Mouse (Mus musculus) midbrain, embryonic 10.5 days (tissue): ENCODE measurements around the gene Rgs12. TPM values are rescaled to one million over a fixed set of nuclear protein-coding genes. Genes with fewer than 3 reads are reported as not detected.

Source experiments
- DNase-seq: peaks from one replicate; pipeline ENCODE4 v3.0.0-alpha.2; 2017; ENCODE audit warnings: low spot score
- H3K27ac ChIP-seq: fragments of 300-500 bp; sonication (generic); replicated peaks from 2 replicates; pipeline ENCODE4 v1.5.1; 2016; ENCODE audit warnings: mild to moderate bottlenecking
- H3K27me3 ChIP-seq: fragments of 300-500 bp; sonication (generic); 2 replicates; pipeline ENCODE4 v1.6.1; 2016; ENCODE audit warnings: low read depth, mild to moderate bottlenecking; ENCODE audit not compliant: poor library complexity, severe bottlenecking
- H3K36me3 ChIP-seq: fragments of 300-500 bp; sonication (generic); 2 replicates; pipeline ENCODE4 v1.6.1; 2016; ENCODE audit warnings: mild to moderate bottlenecking, moderate library complexity
- H3K4me1 ChIP-seq: fragments of 300-500 bp; sonication (generic); 2 replicates; pipeline ENCODE4 v1.6.1; 2016
- H3K4me3 ChIP-seq: fragments of 300-500 bp; sonication (generic); 2 replicates; pipeline ENCODE4 v1.5.1; 2016; ENCODE audit warnings: mild to moderate bottlenecking, moderate library complexity
- H3K9me3 ChIP-seq: fragments of 300-500 bp; sonication (generic); replicated peaks from 2 replicates; pipeline ENCODE4 v1.6.1; 2016; ENCODE audit warnings: mild to moderate bottlenecking
- WGBS: fragments of 180-500 bp; shearing (Covaris S2); methylation state at CpG from one replicate; pipeline ENCODE4 v1.1.7; 2016; 5-methylcytosine and 5-hydroxymethylcytosine counted together
- polyA plus RNA-seq: library from polyadenylated mRNA; unstranded; fragments of >200 nt; fragmentation: Nextera tagmentation; extraction: Ambion mirVana; gene quantifications from 2 replicates; pipeline ENCODE4 v1.2.1, GENCODE M21; 2016

Rgs12 gene
- polyA plus RNA-seq, 1 experiment from 2014 or later, result 62.9 TPM

DNA sequence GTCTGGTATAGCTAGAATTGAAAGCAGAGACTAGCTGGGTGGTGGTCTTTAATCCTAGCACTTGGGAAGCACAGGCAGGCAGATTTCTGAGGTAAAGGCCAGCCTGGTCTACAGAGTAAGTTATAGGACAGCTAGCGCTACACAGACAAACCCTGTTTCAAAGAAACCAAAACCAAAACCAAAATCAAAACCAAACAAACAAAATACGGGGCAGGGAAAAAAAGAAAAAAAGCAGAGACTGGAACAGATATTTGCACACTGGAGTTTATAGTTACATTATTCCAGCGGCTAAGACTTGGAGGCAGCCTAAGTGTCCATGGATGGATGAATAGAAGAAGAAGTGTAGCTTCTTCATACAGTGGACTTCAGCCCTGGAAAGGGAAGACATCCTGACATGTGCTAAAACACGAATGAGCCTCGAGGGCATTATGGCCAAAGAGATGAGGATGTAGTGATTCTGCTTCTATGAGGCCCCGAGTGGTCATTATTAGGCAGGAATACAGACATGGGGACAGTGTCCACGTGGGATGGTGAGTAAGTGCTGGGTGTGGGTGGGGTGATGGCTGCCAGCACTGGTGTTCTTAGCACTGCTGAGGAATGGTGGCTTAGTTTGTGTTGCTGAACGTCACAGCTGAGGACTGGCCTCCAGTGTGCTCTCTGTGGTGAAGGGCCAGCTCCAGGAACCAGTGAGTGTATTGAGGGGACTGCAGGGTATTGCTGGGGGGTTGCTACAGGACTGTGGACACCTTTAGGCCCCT is 24.5 kb downstream of the Rgs12 start:
- H3K36me3 ChIP-seq, result peaks cover 90% of the 10 kb centered on the region
- WGBS, result 86% methylated on average over 8 of the region's 8 CpGs
- no peaks in the 10 kb centered on the region for H3K27me3 ChIP-seq
- peak overlapping the region; percentile 35; the same call in 1 of the 2 replicates for H3K27ac ChIP-seq
- H3K9me3 ChIP-seq, result no peaks in the 10 kb centered on the region
- no peak for DNase-seq
- peaks cover 9% of the 10 kb centered on the region for H3K4me1 ChIP-seq
- no peak overlapping the region for H3K4me3 ChIP-seq

DNA sequence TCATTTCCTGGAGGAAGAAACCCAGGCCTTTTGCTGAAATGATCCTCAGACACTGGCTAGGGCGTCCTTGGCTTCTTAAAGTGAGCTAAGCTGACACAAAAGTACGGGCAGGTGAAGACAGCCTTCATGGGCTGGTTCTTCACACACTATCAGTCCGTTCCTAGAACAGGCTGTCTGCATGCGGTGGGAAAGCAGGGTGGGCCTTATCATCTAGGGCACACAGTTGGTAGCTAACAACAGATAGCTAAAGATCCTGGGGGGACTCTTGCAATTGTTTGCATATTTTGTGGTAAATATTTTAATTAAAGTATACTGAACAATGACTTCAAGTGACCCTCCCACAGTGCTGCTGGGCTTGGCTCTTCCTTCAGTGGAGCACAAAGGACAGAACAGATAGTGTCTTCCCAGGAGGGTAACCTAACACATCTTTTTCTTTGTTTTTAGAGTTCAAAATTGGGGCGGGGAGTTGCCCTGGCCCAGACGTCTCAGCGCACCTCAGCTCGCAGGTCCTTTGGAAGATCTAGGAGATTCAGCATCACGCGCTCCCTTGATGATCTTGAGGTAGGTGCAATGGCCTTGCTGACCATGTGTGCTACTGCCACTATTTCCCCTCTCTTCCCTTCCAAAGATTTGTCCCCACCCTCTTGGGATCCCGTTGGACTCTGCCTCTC is 25.7 kb downstream of the Rgs12 start:
- 89% methylated on average over 11 of the region's 11 CpGs for WGBS
- H3K4me1 ChIP-seq, result peaks cover 9% of the 10 kb centered on the region
- H3K4me3 ChIP-seq, result no peak overlapping the region
- no peak for DNase-seq
- peak overlapping the region; percentile 46; the same call in 1 of the 2 replicates for H3K27ac ChIP-seq
- no peaks in the 10 kb centered on the region for H3K9me3 ChIP-seq
- no peaks in the 10 kb centered on the region for H3K27me3 ChIP-seq
- H3K36me3 ChIP-seq, result peaks cover 90% of the 10 kb centered on the region

DNA sequence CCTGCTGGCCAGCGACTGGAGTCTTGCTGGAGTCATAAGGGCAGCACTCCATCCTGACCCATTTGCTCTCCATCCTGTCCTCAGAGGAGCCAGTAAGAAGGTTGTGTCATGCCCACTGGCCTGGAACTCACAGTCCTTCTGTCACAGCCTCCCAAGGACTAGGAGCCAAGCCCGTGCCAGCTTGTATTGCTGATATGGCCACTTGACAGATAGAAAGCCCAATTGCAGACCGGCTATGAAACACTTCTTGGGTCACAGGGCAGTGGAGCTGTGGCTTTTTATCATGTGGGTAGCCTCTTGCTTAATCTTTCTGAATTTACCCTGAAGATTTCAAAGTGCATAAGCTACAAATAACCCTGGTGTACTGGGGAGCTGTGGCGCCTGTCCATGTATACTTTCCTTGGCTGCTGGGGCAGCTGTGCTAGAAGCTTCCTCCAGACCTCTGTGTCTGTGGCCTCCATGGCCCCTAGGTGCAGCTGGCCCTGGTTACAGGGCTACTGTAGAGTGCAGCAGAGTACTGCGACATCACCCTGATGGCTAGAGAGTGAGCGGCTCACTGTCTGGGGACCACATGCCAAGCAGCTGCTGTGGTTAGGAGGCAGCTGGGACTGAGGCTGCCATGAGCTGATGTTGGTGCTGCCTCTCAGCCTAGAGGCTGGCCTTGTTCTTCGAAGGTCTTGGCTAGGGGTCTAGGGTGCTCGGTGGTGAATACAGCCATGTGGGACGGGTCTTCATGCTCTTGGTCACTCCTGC is 27.5 kb downstream of the Rgs12 start:
- WGBS, result 97% methylated on average over 9 of the region's 9 CpGs
- Histone ChIP-seq H3K27me3 (no peaks in the 10 kb centered on the region), H3K27ac (peak overlapping the region; percentile 59; the same call in 1 of the 2 replicates), H3K4me1 (peaks cover 12% of the 10 kb centered on the region), H3K9me3 (no peaks in the 10 kb centered on the region), H3K36me3 (peaks cover 92% of the 10 kb centered on the region), H3K4me3 (no peak overlapping the region)
- no peak for DNase-seq

DNA sequence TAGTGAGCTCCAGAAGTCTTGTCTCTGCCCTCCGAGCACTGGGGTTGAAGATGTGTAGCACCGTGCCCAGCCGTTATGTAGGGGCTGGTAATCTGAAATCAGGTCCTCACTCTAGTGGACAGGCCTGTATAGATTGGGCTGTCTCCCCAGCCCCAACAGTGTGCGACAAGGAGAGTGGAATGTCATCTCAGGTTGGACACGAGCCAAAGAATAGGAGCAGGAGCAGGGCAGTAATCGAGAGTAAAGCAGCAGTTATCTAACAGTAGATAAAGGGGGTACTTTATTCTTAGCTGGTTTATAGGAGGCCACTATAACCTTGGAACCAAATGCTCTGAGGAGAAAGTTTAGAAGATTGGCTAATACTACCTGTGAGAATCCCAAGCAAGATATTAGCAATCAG is 30.9 kb downstream of the Rgs12 start:
- 92% methylated on average over 6 of the region's 6 CpGs for WGBS
- no peak overlapping the region for H3K4me3 ChIP-seq
- H3K4me1 ChIP-seq, result peaks cover 8% of the 10 kb centered on the region
- peaks cover 92% of the 10 kb centered on the region for H3K36me3 ChIP-seq
- no peaks in the 10 kb centered on the region for H3K9me3 ChIP-seq
- H3K27me3 ChIP-seq, result no peaks in the 10 kb centered on the region
- DNase-seq, result no peak
- H3K27ac ChIP-seq, result no peak overlapping the region

DNA sequence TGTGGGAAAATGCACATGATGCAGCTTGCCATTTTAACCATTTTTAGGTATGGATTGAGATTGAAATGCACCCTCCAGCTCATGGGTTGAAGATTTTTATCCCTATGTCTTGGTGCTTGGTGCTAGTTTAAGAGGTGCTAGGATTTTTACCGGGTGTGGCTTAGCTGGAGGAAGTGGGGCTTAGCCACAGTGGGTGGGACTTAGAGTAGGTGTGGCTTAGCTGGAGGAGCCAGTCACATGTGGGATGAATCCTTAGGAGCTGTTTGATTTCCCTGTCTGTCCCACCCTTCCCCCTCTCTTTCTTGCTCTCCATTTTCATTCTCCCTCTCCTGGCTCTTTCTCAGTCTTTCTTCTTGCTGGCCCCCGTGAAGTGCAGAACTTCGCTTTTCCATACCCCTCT is 32.5 kb downstream of the Rgs12 start:
- DNase-seq, result no peak
- Histone ChIP-seq H3K36me3 (peaks cover 92% of the 10 kb centered on the region), H3K9me3 (no peaks in the 10 kb centered on the region), H3K27me3 (no peaks in the 10 kb centered on the region), H3K4me3 (no peak overlapping the region), H3K27ac (no peak overlapping the region), H3K4me1 (peaks cover 8% of the 10 kb centered on the region)
- 45% methylated on average over 3 of the region's 3 CpGs for WGBS

DNA sequence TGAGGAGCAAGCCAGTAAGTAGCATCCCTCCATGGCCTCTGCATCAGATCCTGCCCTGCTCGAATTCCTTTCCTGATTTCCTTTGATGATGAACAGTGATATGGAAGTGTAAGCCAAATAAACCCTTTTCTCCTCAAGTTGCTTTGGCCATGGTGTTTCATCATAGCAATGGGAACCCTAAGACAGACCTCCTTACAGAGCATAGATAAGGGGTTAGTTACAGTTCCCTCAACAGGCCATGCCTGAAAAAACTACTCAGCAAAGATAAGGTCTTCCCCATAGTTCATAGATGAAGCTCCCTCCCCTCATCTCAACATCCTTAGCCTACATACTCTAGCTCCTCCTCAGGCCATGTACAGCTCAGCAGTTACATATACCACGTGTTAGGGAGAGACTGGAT is 35.7 kb downstream of the Rgs12 start:
- no peak for DNase-seq
- 70% methylated on average over 2 of the region's 2 CpGs for WGBS
- no peaks in the 10 kb centered on the region for H3K27me3 ChIP-seq
- H3K4me1 ChIP-seq, result peaks cover 8% of the 10 kb centered on the region
- no peaks in the 10 kb centered on the region for H3K9me3 ChIP-seq
- H3K36me3 ChIP-seq, result peaks cover 92% of the 10 kb centered on the region
- H3K4me3 ChIP-seq, result no peak overlapping the region
- H3K27ac ChIP-seq, result no peak overlapping the region

DNA sequence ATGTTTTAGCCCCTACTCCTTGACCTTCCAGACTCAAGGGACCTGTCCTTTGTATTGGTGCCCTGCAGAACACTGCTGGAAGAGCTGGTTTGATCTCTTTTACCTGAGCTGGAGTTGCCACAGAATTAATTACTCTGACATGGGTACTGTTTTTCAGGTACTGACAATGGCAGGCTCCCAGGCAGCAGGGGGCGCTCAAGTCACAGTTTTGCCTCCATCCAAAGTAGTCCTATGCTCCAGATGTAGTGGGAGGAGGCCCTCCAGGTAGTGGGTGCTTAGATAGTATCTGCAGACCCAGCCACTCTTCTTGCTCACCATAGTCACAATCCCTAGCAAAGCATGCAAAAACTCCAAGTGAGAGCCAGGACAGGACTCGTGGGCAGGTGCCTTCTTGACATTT is 36.6 kb downstream of the Rgs12 start:
- Histone ChIP-seq H3K4me3 (no peak overlapping the region), H3K36me3 (peaks cover 93% of the 10 kb centered on the region), H3K4me1 (peaks cover 8% of the 10 kb centered on the region), H3K9me3 (no peaks in the 10 kb centered on the region), H3K27me3 (no peaks in the 10 kb centered on the region), H3K27ac (no peak overlapping the region)
- 41% methylated on average over 2 of the region's 2 CpGs for WGBS
- DNase-seq, result peak; percentile 54

DNA sequence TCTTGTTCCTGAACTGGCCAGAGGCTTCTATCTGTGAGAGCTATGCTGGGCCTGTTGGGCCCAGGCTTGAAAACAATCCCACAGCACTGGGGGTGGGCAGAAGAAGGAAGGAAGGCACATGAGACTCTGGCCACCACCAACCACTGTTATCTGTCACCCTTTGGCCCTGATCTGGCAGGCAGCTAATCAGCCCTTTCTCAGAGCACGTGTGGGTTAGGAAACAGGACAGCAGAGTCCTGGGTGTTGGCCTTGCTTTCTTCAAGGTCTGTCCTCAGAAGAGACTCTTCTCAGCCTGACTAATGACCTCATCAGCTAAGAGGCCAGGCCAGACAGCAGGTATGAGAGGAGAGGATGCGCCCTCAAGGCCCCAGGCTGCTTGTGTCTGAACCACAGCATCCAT is 38.2 kb downstream of the Rgs12 start:
- peaks cover 90% of the 10 kb centered on the region for H3K36me3 ChIP-seq
- DNase-seq, result no peak
- H3K4me1 ChIP-seq, result no peaks in the 10 kb centered on the region
- H3K27me3 ChIP-seq, result no peaks in the 10 kb centered on the region
- H3K9me3 ChIP-seq, result no peaks in the 10 kb centered on the region
- 91% methylated on average over 2 of the region's 2 CpGs for WGBS
- H3K27ac ChIP-seq, result 0 out of 2 replicates have a peak overlapping the region, but pooled peaks have one; percentile 7
- H3K4me3 ChIP-seq, result no peak overlapping the region

DNA sequence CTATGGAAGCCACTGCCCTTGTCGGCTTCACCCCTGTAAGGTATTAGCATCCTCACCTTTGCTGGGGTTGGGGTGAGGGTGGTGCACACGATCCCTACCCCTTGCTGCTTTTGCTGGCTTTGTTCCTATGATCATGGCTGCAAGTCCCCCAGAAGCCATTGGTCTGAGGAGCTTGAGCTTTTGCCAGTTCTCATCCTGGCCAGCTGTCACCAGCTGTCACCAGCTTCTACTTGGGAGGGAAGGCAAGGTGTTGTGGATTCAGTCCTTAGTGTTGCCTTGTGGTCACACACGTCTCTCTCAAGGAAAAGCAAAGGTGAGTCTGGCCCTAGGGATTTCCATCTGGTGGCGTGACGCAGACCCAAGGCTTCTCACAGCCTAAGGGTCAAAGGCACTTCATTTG is 39.4 kb downstream of the Rgs12 start:
- Histone ChIP-seq H3K4me3 (no peak overlapping the region), H3K9me3 (no peaks in the 10 kb centered on the region), H3K36me3 (peaks cover 86% of the 10 kb centered on the region), H3K27me3 (no peaks in the 10 kb centered on the region), H3K27ac (no peak overlapping the region), H3K4me1 (no peaks in the 10 kb centered on the region)
- WGBS, result 87% methylated on average over 5 of the region's 5 CpGs
- no peak for DNase-seq

DNA sequence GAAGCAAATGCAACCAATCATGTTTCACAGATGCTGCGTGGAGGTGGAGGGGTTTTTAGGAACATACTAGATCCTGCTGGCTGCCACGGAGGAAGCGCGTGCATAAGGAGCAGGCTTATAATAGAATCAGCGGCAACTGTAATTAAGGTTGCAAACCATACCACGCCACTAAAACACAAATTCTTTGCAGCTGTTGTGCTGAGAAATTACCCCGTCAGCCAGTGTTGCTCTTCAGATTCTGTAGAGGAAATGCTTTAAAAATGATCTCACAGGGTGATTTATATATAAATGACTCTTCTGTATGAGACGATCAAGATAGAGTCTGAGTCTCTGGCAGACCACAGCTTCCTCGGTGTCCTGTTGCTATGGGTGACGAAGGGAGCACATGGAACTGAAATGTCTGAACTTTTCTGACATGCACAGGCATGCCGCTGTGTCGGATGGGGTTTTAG is 40.1 kb downstream of the Rgs12 start:
- H3K27me3 ChIP-seq, result no peaks in the 10 kb centered on the region
- no peaks in the 10 kb centered on the region for H3K9me3 ChIP-seq
- H3K27ac ChIP-seq, result no peak overlapping the region
- no peak overlapping the region for H3K4me3 ChIP-seq
- 92% methylated on average over 12 of the region's 12 CpGs for WGBS
- no peak for DNase-seq
- H3K36me3 ChIP-seq, result peaks cover 86% of the 10 kb centered on the region
- no peaks in the 10 kb centered on the region for H3K4me1 ChIP-seq

DNA sequence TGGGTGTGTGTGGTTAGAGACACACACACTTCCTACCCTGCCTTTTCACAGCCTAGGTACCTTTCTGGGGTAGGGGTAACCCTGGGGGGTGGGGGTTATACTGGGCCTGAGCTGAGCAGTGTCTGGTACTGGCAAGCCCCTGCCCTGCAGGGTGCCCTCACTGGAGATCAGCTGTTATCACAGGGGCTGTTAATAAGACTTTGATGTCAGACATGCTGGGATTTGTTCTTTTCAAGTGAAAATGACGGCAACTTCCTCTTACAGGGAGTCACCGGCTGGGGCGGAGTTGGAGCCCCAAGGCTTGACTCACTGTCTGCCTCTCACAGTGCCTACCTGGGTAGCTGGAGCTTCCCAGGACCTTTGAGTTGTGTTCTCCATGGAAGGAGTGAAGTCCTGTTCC is 49.5 kb downstream of the Rgs12 start:
- peaks cover 24% of the 10 kb centered on the region for H3K4me1 ChIP-seq
- WGBS, result 63% methylated on average over 3 of the region's 3 CpGs
- DNase-seq, result no peak
- H3K9me3 ChIP-seq, result no peaks in the 10 kb centered on the region
- no peak overlapping the region for H3K4me3 ChIP-seq
- peak overlapping the region; percentile 42; the same call in 1 of the 2 replicates for H3K27ac ChIP-seq
- H3K36me3 ChIP-seq, result peaks cover 88% of the 10 kb centered on the region
- H3K27me3 ChIP-seq, result no peaks in the 10 kb centered on the region

DNA sequence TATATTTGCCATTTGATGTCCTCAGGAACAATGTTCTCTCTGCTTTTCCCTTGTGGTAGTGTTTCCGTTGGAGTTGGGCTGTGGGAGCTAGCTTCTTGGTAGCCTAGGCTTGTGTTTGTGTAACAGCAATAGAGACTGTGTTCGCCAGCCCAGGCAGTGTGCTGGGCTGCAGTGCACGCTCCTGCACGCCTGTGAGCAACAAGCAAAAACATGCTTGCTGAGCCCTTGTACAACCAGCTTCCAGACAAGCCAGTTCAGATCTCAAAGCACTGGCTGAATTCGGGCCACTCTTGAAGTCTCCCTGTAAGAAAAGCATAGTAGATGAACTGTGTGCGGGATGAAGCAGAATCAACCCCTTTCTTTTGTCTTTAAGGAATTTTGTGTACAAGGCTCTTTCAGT is 50.0 kb downstream of the Rgs12 start:
- Histone ChIP-seq H3K27me3 (no peaks in the 10 kb centered on the region), H3K27ac (no peak overlapping the region), H3K4me3 (no peak overlapping the region), H3K4me1 (peaks cover 24% of the 10 kb centered on the region), H3K36me3 (peaks cover 87% of the 10 kb centered on the region), H3K9me3 (no peaks in the 10 kb centered on the region)
- WGBS, result 82% methylated on average over 6 of the region's 6 CpGs
- DNase-seq, result no peak

DNA sequence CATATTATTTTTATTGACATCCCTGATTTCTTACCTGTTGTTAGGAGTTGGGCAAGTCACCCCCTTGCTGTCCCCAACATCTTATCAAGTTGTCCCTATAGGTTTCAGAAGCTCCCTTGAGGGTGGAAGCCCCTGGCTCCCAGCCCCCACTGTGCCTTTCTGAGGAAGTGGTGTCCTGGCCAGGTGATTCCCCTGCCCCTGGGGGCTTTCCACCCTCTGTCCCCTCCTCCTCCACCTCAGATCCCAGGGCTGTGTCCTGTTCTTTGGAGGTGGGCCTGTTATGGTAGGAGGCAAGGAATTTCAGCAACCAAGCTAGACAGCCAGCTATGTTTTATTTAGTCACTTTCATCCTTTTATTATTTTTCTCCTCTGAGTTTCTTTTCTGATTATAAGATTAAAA is 51.1 kb downstream of the Rgs12 start:
- DNase-seq, result no peak
- Histone ChIP-seq H3K27ac (no peak overlapping the region), H3K4me3 (no peak overlapping the region), H3K27me3 (no peaks in the 10 kb centered on the region), H3K36me3 (peaks cover 87% of the 10 kb centered on the region), H3K4me1 (peaks cover 24% of the 10 kb centered on the region), H3K9me3 (no peaks in the 10 kb centered on the region)
